Mouse (Mus musculus): ENCODE data around the gene Atg2a.

The Atg2a gene

GRCm38 (mm10) chr19:6292262-6292661 lies 50.8 kb downstream of the Atg2a start:
- in situ Hi-C loops (cut with MboI, MseI): no loop called here

DNA sequence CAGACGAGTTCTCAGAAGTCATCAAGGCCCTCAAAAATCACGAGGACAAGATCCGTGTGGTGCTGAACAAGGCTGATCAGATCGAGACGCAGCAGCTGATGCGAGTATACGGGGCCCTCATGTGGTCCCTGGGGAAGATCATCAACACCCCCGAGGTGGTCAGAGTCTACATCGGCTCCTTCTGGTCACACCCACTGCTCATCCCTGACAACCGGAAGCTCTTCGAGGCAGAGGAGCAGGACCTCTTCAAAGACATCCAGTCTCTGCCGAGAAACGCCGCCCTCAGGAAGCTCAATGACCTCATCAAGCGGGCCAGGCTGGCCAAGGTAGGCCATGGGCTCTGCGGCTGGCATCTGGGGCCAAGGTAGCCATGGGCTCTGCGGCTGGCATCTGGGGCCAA lies 52.8 kb downstream of the Atg2a start:
- in situ Hi-C loops (cut with MboI, MseI): no loop called here

DNA sequence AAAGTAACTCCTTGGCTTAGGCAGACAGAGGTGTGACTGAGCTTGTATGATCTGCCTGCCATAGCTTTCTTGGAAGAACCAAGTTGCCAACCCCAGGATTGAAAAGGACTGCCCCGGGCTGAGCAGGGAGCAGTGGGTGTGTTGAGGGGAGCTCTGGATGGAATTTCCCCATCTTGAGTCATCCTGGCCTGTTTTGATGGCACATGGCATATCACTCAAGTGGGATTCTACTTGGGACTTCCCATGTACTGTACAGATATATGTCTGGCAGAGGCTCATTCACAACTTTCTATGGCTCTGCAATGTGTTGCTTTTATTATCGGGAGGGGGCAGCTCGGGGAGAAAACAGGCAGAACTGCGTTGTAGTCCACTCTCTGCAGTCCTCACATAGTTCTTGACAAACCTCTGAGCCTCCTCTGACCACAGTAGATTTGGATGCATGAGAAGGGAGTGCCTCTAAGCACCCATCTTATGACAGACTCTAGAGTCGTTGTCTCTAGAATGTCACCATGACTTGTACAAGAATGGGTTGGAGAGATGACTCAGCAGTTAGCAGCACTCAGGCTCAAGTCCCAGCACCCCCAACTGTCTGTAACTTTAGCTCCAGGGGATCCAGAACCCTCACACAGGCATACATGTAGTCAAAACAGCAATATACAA lies 55.2 kb downstream of the Atg2a start:
- in situ Hi-C loops (cut with MboI, MseI): no loop called here

DNA sequence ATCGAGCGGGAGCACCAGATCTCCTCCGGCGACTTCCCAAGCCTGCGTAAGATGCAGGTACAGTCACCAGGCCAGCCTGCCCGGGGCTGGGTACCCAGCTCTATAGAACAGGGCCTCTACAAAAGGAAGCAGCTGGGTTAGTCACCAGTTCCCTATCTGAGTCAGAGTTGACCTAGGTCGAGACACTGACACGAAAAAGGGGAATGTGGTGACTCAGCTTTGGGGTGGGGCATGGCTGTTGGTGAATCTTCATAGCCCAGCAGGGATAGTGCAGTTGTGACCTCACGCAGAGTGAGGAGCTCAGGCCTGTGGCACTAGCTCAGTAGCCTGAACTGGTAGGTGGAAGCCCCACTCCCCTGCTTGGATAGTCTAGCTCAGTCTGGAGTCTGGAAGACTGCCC lies 56.2 kb downstream of the Atg2a start:
- in situ Hi-C loops (cut with MboI, MseI): no loop called here

DNA sequence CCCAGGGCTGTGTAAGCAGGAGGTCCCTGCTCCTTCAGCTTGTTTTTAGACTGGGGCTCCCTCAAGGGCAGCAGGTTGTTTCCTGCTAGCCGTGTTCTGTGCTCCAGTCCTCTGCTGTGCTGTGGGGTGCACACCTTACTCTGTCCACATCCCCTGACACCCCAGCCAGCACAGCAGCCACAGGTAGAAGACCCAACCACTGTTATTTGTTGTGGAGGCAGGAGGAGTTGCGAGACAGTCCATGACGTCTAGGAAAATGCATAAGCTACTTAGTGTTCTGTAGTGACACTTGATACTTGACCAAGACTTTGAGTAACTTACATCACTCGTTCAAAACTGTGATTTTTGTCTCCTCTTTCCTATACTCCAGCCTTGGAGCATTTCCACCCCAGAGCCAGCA lies 57.5 kb downstream of the Atg2a start:
- in situ Hi-C loops (cut with MboI, MseI): no loop called here

DNA sequence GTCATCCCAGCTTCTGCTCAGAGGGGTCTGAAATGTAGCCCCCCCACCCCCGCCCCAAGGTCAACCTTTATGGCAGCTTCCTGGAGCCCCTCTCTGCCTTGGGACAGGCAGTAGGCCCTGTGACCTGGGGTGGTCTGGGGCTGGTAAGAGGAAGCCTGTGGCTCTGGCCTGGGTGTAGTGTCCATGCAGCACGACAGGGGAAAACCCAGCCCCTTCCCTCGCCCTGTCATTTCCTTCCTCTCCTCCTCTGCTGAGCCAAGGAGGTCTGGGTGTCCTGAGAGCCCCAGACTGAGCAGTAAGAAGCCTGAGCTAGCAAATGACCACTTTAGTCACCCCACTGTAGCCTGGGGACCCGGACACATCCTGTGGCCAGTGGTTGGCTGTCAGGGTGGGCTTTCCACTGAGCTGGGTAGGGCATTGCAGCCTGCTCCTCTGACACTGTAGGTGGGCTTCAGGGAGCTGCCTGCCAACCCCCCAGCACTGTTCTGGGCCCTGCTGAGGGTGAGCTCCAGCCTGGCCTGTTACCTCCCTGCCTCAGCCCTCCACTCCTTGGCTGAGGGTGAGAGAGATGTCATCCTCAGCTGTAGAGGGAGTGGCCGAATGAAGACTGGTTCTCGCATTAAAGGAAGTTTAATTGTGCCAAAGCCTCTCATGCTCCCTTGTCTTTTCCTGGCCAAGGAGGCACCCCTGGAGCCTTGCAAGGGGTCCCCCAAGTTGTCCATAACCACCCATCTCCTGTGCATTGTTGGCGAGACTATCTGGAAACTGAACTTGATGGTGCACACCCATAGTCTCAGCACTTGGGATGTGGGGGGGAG lies 58.2 kb downstream of the Atg2a start:
- in situ Hi-C loops (cut with MboI, MseI): no loop called here

GRCm38 (mm10) chr19:6300402-6300841 lies 59.0 kb downstream of the Atg2a start:
- in situ Hi-C loops (cut with MboI, MseI): no loop called here

DNA sequence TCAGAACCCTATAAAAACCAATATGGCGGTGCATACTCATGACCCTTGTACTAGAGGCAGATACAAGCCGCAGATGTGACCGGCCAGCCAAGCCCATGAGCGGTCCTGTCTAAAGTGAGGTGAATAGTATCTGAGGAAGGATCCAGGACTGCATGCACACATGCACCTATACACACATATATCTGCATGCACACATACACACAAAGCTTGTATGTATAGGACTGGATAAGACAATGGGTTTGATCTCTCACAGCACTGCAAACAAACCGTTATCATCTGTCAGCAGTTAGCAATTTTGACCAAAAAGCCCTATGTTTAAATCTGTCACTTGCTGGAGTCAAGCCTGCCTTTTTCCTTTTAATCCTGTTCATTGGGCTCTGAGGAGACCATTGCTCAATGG lies 60.6 kb downstream of the Atg2a start:
- in situ Hi-C loops (cut with MboI, MseI): no loop called here

DNA sequence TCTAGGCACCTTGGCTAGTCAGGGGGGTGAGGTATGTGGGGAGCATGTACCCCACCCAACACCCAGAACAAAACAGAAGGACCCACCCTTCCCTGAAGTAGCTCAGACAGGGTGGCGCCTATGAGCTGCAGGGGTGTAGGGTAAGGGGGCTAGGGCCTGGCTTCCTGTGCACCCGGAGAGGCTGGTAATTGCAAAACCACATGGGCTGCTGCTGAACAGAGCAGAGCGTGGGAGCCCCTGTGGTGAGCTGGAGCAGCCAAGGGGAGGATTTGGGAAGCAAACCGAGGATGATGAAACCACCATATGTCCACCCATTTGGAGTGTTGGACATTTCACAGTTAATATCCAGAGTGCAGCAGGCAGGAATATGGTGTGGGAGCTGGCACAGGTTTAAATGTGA lies 61.1 kb downstream of the Atg2a start:
- in situ Hi-C loops (cut with MboI, MseI): no loop called here

GRCm38 (mm10) chr19:6303831-6304230 lies 62.4 kb downstream of the Atg2a start:
- in situ Hi-C loops (cut with MboI, MseI): no loop called here

DNA sequence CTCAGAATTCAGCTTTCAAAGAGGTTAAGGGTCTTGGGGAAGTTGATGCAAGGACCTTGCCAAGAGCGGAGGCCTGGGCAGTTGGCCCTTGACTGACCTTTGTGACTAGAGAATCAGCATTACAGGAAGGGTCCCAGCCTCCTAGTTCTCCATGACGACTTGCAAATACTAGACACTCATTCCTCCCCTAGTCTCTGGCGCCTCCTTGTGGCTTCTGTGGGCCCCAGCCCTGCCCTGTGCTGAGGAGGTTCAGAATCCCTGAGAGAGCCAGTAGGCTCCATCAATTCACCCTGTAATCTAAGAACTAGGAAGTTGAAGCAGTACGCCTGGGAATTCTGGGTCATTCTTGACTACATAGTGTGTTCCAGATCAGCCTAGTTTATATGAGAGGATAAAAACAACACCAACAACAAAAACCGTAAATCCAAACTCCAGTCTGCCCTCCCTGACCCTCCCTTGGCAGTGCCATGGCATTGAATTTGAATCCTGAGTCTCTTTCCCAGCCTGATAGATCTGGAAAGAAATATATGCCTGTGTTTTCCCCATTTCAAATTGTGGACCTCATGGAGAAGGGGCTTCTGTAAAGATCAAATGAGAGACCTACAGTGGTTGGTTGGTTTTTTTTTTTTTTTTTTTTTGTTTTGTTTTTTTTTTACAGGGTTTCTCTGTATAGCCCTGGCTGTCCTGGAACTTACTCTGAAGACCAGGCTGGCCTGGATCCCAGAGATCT lies 63.5 kb downstream of the Atg2a start:
- in situ Hi-C loops (cut with MboI, MseI): loop anchor here (5.0 kb wide), 1 partner anchor 33 kb away; no protein-coding TSS in a partner anchor

DNA sequence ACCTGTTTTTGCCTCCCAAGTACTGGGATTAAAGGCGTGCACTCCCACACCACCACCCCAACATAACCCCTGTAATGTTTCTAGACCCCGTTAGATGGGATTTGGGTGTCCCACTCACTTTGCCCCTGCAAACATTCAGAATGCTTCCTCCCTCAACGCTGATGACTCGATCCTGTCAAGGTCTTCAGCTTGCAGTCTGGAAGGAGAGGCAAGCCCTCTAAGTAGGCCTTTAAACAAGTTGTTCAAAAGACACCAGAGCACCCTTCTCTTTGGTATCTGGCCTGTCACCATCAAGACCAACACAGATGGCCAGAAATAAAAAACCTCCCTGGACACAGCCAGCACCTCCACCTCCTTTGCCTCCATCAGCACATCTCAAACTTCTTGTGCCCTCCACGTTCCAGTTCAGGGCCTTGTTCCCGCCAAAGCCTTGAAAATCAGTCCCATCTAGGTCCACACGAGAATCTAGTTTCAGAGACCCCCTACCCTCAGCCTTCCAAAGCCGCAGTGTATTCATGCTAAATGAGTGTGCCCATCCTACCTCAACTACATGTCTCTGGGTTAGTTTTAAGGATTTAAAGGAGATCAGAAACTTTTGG lies 64.1 kb downstream of the Atg2a start:
- in situ Hi-C loops (cut with MboI, MseI): loop anchor here (5.0 kb wide), 1 partner anchor 33 kb away; no protein-coding TSS in a partner anchor

- in situ Hi-C loops (cut with MboI, MseI): loop anchor here (5.0 kb wide), 1 partner anchor 34 kb away; no protein-coding TSS in a partner anchor
These were observed 64.7 kb downstream of the Atg2a start, which contains the start of gene Cdc42bpg for GRCm38 (mm10) chr19:6306137-6306551. Cdc42bpg (plus strand) TSS chr19:6306456.

DNA sequence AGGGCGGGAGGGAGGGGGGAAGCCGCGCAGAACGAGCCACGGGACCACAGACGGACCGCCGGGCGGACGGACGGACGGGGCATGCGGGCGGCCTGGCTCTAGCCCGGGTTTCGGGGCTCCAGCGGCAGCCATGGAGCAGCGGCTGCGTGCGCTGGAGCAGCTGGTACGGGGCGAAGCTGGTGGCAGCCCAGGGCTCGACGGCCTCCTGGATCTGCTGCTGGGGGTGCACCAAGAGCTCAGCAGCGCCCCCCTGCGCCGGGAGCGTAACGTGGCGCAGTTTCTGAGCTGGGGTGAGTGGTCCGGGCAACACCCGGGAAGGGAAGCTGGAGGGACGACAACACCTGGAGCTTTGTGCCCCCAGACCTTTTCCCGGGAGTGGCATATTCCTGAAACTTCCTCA lies 65.1 kb downstream of the Atg2a start:
- in situ Hi-C loops (cut with MboI, MseI): loop anchor here (5.0 kb wide), 1 partner anchor 34 kb away; no protein-coding TSS in a partner anchor

DNA sequence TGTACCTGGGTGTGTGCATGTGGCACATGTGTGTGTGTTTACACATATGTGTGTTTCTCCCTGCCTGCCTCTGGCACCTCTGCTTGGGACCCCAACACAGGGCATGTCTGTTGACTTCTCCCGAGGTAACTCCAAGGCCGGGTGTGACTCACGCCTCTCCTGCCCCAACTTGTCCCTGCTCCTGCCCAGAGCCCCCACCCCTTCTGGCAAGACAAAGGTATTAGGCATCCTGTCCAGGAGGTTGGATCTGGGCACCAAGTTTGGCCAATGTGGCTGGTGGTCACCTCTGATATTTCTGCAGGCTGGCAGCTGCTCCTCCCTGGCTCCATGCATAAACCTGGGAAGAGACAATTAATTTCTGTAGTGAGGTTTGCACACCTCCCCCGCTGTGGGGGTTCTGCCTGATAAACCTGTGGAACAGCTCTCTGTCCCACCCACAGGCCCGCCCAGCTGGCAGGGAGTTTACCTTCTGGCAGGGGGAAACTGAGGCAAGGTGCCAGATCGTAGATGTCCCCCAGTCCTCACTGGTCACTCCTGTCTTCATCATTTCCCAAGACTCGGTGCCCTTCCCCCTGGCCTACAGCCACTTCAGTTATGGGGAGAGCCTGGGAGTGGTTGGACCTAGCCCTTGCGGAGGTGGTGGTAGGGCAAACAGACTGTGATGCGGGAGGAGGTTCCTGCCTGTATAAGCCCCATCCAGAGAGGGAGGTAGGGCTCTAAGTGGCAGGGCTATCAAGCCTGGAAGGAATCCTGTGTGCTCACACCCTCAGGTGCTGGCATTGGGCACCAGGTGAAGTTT lies 66.5 kb downstream of the Atg2a start:
- in situ Hi-C loops (cut with MboI, MseI): loop anchor here (5.0 kb wide), 1 partner anchor 36 kb away; no protein-coding TSS in a partner anchor

- in situ Hi-C loops (cut with MboI, MseI): loop anchor here (10.0 kb wide), 1 partner anchor 135 kb away; no protein-coding TSS in a partner anchor
These were observed 68.7 kb downstream of the Atg2a start for GRCm38 (mm10) chr19:6310181-6310580.

DNA sequence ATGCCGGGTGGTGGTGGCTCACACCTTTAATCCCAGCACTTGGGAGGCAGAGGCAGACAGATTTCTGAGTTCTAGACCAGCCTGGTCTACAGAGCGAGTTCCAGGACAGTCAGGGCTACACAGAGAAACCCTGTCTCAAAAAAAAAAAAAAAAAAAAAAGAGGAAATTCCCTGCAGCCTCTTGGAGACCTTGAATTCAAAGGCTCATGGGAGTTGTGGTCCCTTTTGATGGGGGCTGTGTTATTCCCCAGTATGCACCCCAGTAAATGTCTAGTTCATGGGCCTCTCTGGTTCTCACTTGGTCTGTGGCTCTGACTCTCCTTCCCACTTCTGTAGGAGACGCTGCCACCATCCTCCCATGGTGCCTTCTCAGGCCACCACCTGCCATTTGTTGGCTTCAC lies 70.3 kb downstream of the Atg2a start:
- in situ Hi-C loops (cut with MboI, MseI): loop anchor here (10.0 kb wide), 1 partner anchor 137 kb away; no protein-coding TSS in a partner anchor

Measured in regulatory T cell (primary cell).